Mouse (Mus musculus) thymus, postnatal 25 days (tissue): ENCODE data around the gene Scd3.
A peak's percentile ranks its signal among the peaks of the same experiment; 100 is the strongest.
"Not testable (repeated sequence)": the region's sequence is repeated elsewhere in the genome, so short reads cannot be mapped to it uniquely, and the experiment has no call there.

ENCODE experiments used
- DNase-seq: peaks from one replicate; pipeline ENCODE4 v3.0.0; 2022

Gene Scd3

DNA sequence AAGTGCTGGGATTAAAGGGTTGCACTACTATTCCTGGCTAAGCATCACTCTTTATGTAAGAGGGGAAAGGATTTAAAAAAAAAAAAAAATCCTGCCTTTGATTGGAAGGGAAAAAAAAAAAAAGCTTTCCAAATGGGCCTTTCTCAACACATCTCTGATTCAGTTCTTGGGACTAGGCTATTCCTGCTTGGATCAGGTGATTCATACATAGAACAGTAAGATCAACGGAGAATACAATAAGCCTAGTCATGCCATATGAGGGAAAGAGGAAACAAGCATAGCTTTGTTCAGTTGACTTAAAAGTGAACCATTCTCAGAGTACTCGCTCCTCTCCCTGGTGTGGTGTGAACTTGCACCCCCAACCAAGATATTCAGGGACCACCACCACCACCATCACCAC is 35.8 kb downstream of the Scd3 start:
- DNase-seq, result no peak

DNA sequence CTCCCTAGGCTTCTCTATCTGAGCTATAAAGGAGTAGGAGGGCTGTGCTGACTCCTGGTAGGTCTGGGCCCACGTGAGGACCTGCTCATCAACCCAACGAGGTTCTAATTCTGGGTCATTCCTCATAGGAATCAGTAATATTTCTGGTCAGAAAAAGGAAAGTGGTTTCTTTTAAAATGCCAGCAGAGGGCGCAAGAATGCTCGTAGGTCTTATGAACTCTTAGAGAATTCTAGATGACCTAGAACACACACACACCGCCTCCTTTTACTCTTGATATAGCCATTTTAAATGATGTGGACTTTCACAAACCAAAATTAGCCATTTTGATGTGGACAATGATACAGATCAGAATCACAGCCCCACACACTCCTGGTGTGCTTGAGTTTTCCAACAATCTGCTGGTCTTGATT is 42.7 kb downstream of the Scd3 start:
- DNase-seq, result peak; percentile 30

DNA sequence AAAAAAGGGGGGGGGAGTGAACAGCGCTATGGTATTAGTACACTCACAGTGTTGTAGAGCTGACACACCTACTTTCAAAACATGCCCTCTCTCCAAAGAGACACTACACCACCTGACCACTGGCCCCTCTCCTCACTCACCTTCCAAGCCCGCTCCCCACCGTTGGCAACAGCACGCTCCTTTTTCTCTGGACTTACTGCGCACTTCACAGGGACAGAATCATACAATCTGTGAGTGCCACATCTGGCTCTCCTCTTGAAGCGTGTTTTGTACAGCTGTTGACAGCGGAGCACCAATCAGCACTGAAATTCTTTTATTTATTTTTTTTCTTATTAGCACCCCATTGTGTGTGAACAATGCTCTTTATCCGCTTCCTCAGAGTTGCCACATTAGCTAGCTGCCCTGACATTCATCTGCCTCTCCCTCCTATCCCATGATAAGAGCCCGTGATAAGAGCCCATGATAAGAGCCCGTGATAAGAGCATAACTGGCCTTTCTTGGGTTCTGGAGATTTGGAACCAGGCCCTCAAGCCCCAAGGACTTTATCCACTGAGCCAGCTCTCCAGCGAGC is 43.4 kb downstream of the Scd3 start:
- no peak for DNase-seq

DNA sequence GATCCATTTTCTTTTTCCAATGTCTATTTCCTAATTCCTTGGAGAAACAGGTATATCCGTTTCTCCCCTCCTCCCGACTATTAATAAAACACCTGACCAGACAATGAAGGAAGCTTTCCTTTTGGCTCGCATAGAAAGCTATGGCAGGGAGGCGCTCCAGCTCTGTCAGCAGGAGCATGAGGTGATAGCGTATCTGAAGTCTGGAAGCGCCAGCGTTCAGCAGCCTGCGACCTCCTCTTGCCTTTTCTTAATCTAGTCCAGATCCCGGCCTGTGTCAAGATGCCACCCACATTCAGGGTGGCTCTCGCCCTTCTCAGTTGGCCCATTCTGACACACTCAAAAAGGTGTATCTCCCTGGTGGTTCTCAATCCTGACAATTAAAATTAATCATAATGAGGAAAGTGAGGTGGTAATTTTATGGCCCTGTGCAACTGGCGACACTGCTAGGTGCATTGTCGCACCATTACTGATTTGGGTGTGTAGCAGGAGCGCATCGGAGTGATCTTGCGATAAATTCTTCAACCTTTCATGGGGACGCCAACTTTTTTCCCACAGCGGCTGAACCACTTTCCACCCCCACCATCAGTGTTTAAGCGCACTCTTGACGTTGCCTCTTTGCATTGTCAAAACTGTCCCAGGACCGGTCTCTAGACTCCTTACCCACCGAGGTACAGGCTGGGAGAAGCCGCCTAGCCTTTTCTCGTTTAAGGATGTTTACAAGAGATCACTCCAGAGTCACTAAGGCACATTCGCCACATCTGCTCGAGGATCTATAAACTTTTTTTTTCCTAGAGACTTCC is 44.4 kb downstream of the Scd3 start:
- DNase-seq, result peak; percentile 49

DNA sequence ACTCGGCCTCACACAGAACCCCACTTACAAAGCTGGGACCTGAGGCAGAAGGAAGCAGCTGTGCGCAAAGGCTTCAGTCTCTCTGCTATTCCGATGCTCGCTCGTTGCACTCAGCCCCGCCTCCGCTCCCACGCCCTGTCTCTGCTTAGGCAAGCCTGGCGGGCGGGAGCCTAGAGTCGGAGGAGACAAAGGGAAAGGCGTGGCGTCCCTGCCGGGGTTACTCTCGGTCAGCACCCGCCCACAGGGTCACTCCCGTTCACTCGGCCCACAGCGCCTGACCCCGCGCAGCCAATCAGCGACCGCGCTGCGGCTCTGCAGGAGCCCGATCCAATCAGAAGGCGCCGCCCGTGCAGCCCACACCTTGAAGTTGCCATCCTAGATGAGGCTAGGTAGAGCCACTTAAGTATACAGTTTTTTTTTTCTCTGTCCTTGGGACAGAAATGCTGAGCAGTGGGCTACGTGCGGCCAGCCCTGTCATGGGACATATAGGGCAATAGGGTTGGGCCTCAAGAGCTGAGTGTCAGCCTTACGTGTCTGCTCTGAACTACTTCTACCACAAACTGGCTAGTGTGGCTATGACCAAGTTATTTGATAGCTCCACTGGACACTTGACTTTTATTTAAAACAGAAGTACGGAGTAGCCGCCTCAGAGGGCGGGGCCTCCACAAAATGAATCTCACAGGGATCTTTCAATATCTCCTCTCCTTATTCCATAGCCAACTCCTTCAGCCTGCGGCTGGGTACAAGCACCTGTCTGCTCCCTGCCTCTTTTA is 45.2 kb downstream of the Scd3 start:
- peak; percentile 97 for DNase-seq

DNA sequence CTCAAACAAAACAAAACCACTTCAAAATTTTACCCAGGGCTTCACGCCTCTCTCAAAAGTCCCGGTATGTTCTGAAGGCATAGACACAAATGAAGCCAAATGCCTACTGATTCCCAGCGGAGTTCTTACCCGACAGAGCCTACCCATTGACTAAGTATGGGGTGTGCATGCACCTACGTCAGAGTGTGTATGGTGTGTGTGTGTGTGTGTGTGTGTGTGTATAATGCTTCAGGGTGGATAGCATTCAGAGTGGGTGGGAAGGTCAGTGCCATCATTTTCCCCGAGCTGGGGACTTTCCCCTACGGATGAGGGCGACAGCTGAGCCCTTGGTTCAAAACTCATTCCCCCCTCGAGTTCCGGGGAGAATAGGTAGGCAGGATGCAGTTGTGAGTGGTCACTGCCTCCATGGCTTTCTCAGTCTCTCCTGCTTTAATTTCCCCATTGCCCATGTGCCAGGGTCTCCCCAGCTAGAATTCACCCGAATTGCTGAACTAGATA is 45.8 kb downstream of the Scd3 start:
- no peak for DNase-seq

DNA sequence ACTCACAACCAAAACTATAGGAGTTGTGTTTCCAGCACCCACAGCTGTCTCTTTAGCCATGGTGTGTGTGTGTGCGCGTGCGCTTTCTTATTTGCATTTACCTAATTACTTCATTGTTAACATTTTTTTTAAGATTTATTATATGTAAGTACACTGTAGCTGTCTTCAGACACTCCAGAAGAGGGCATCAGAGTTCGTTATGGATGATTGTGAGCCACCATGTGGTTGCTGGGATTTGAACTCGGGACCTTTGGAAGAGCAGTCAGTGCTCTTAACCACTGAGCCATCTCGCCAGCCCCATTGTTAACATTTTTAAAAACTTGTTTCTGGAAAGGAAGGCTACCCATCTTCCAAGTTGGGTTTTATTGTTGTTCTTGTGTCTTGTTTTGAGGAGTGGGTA is 48.1 kb downstream of the Scd3 start:
- not testable (repeated sequence) for DNase-seq

DNA sequence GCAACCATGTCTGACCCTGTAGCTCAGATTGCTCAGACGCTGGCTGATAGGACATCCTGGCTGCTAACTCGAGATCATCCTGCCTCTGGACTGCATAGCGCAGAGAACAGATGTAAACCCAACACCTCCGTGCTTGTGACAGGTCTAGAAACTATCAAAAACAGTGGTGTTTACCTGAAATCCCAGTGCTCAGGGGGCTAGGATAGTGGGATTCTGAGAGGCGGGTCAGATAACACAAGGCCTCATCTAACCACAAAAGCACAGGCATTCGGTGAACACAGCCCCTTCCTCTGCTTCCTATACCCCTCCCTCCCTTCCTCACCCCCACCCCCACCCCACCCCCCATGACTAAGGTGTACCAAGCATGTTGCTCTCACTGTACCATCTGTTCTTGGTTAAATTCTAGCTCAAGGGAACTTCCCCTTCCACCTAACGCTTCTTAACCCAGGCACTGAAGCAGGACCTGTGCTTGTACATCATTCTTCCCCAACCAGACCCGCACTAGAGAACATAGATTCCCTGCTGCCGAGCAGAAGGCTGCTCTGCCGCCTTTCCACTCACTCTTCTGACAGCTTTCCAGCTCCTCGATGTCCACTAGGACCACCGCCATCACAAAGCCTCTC is 49.0 kb downstream of the Scd3 start:
- peak; percentile 31 for DNase-seq

DNA sequence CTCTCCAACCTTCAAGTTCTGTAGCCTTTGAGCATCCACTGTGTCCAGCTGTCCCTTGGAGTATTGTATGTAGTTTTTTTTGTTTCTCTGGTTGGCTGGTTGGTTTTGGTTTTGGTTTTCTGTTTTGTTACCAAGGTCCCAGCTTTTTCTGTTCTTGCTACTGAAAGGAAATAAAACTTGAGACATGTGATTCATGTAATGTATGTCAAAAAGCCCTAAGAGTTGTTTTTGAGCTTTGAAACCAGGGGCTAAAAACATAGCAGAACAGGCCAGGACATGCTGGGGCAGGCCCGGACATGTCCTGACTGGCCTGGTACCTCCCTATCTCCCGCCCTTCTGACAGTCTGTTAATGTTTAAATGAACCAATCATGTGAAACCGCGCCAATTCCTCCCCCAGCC is 51.0 kb downstream of the Scd3 start:
- not testable (repeated sequence) for DNase-seq

DNA sequence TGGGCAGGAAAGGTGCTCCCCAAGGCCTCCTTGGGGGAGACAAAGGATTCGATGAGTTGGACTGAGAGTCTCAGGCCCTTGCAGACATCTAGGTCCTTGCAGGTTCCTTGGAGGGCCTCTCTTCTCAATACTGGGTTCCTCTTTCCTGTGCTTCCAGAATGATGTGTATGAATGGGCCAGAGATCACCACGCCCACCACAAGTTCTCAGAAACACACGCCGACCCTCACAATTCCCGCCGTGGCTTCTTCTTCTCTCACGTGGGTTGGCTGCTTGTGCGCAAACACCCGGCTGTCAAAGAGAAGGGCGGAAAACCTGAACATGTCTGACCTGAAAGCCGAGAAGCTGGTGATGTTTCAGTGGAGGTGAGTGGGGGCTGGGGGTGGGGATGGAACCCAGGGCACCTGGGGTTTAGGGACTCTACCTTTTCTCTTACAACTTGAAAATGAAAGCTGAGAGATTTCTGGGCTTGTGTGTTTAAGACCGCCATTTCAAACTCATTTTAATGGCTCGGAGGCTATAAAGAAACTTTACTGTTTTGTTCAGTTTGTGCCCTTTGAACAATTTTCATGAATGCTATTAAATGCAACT is 54.4 kb downstream of the Scd3 start:
- DNase-seq, result no peak

DNA sequence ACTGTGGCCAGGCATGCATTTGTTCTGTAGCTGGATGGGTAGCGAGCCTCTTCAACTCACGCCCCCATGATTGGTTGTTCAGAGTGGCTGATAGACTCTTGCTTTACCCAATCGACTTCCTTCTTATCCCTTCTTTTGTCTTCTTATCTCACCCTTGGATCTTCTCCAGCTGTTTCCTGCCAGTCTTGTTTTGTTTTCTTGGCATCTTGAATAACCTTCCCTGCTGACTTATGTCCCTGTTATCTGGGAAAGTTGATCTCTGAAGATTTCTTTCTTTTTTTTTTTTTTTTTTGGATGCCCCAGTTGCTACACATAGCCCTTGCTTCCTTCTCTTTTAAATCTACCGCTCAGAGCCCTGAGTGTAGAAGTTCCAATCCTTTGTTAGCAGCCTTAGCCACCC is 56.4 kb downstream of the Scd3 start:
- DNase-seq, result no peak

DNA sequence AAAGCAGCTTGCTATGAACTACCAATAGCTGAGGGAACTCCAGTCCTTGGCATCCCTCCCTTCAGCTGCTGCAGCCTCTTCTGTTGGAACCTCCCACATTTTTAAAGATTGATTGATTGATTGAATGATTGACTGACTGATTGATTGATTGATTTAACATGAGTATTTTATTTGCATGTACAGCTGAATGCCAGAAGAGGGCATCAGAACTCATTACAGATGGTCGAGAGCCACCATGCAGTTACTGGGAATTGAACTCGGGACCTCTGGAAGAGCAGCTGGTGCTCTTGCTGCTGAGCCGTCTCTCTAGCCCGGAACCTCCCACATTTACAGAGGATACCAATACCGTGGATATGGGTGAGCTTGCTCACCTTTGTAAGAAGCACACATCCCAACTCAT is 57.4 kb downstream of the Scd3 start:
- DNase-seq, result no peak

DNA sequence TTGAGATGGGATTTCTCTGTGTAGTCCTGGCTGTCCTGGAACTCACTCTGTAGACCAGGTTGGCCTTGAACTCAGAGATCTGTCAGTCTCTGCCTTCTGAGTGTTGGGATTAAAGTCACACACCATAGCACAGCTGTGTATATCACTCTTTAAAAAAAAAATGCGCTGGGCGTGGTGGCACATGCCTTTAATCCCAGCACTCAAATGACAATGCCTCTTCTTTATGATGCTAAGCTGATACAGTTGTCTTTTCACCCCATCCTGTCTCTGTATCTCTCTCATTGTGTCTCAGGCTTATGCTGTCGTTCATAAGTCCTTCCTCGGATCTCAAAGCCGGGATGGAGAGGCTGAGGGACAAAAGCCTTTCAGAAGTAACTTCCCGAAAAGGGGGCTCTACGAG is 58.7 kb downstream of the Scd3 start:
- DNase-seq, result no peak

DNA sequence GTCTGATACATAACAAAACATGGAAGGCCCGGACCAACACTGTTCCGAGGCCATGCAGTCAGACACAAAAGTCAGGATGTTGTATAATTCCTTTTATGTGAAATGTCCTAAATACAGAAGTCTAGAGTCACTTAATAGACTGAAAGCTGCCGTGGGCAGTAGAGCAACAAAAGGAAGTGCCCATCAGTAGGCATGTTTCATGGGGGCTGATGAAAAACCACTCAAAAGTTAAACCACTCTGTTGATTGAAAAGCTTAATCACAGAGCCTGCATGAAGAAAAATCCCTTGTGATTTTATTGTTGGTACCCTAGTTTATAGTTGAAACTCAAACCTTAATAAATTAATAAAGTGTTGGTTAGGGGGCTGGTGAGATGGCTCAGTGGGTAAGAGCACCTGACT is 60.5 kb downstream of the Scd3 start:
- no peak for DNase-seq

DNA sequence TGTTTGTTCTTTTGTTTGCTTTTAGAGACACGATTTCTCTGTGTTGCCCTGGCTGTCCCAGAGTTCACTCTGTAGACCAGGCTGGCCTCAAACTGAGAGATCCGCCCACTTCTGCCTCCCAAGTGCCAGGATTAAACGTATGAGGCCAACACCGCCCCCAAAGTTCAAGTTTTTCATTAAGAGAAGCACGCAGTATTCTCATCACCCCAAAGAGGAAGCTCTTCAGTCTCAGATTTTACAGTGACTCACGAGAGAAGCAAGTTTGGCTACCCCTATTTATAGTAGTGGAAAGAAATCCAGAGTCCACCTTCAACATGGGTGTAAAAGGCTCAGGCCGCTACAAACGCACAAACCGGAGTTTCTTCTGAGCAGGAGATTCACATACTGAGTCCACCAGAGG is 61.2 kb downstream of the Scd3 start:
- DNase-seq, result no peak

DNA sequence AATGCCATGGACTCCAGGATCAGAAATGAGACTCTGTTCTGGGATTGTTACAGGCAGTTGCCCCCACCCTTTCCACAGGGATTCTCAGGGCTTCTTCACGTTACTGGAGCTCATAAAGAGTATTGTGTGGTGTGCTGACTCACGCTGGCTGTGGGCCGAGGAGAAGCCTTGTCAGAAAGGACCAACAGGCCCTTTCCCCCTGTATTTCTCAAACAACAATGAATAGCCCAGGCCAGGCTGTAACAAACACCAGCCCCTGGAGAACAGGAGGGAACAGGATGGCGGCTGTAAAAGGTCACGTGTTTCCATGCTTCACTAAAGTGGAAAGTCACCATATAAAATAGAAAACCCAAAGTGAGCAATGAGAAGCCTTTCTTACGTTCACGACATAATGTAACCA is 62.2 kb downstream of the Scd3 start:
- no peak for DNase-seq

DNA sequence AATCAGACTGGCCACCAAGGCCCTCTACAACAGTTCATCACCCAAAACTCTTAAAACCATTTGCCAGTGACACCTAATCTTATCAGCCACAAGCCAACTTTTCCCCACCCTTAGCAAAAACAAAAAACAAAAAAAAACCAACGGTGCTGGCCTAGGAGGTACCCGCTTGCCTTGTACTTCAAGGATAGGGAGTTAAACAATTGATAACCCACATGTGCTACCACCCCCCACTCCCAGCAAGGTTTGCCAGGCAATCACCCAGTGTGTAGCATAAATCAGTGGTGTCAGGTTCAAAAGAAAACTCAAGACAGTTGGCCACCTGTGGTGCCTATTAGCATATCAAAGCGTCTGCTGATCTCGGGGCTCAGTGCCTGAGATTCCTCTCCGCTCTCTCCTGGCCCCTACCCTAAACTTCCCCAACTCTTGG is 62.9 kb downstream of the Scd3 start:
- DNase-seq, result no peak

DNA sequence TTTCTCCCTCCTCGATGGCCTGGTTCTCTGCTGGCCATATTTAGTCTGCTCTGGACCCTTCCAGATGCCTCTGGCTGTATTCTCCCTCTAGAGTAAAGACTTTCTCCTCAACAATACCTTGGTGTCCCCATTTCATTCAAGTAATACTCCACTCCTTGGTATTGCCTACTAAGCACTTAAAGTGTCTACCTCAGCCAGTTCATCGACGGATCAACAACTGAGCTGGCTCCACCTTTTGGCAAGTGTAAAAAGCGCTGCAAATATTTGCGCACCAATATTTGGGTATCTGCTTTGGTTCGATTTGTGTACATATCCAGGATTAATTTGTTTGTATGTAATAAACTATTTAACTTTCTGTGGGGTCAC is 63.4 kb downstream of the Scd3 start:
- DNase-seq, result no peak

DNA sequence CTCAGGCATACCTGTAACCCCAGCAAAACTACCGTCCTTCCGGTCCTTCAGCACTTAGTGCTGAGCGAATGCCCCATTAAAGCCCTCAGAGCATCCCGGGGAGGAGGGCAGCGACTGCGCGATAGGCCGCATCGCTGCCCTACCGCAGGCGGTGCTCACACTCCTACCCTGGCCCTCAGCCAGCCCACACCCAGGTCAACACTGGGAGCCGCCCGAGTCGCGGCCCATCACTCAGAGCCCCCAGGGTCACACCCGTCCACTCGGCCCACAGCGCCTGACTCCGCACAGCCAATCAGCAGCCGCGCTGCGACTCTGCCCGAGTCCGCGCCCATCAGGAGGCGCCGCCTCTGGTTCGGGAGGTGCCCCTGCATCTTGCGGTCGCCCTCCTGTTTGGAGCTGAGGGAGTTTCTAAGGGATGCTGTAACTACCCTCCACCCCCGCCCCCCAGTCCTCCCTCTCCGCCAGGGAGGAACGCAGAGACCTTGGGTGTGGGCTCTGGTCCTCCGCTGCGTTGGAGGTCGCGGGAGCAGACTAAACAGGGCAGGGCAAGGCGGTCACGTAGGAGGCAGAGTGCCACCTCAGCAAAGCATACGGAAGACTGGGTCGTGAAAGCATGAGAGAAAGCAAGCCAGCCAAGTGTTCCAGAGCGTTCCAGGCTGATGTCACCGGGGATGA is 63.9 kb downstream of the Scd3 start:
- peak; percentile 84 for DNase-seq

DNA sequence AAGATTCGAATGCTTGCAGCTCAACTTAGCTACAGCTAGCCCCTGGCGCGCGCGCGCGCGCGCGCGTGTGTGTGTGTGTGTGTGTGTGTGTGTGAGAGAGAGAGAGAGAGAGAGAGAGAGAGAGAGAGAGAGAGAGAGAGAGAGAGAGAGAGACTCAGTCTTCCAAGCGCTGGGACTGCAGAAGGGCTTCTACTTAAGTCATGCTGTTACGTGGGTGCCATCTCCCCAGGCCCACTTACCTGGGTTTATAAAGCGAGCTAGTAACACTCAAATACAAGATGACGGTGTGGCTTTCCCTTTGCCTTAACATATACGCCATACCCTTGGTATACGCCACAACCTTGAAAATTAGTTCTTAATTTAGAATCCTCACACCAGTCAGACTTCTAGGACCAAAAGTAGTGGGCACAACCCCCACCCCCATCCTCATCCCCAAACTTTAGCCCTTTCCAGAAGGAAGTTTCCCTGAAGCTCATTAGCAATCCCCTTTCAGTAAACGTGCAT is 64.5 kb downstream of the Scd3 start:
- no peak for DNase-seq

DNA sequence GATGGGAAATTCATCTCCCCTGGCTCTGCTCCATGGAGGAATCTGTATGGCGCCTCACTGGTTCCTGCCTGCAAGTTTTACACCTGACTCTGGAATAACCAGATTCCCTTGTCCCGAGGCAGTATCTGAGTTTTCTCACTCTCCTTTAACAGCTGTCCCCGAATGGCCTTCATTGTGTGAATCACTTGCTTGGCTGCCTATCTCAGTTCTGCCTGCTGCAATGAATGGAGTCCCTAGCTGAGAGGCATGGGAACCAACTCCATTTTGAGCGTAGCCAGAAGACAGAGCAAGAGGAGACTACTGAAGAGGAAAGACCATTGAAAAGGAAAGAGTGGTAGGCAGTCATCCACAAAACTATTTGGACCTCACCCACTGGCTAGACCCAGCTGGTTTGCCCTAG is 70.6 kb downstream of the Scd3 start:
- no peak for DNase-seq

DNA sequence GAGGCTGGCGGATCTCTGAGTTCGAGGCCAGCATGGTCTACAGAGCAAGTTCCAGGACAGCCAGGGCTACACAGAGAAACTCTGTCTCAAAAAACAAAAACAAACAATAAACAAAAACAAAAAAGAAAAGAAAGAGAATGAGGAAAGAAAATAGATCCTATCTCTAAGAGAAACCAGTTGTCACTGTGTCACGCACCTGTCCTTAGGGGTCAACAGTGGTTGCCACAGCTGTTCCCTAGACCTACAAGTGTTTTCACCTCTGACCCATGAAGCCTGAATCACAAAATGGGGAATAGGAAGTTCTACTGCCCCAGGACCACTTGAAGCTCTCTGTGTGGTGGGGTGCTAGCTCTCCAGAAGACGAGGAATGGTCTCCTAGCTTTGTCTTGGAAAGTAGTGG is 71.4 kb downstream of the Scd3 start:
- no peak for DNase-seq
